Mouse (Mus musculus): ENCODE measurements around the gene Zfp961. TPM values are rescaled to one million over a fixed set of nuclear protein-coding genes. Genes with fewer than 3 reads are reported as not detected.
"Not testable (repeated sequence)": the region's sequence is repeated elsewhere in the genome, so short reads cannot be mapped to it uniquely, and the experiment has no call there.

Zfp961 gene
- total RNA-seq, 2 experiments from 2014 or later: 17.0 to 17.7 TPM

- not testable (repeated sequence) for DNase-seq (ENCODE audit: low spot score in 2 of 2)
Measured at GRCm38 (mm10) chr8:72013506-72014228, 62.8 kb downstream of the Zfp961 start.

- DNase-seq (ENCODE audit: low spot score in 2 of 2): not testable (repeated sequence)
Measured at GRCm38 (mm10) chr8:72017339-72017738, 66.5 kb downstream of the Zfp961 start.

- peak; percentile 12 to 15 for DNase-seq (ENCODE audit: low spot score in 2 of 2)
Measured at GRCm38 (mm10) chr8:72018141-72018540, 67.3 kb downstream of the Zfp961 start.

GRCm38 (mm10) chr8:72019022-72019421 is 68.2 kb downstream of the Zfp961 start:
- not testable (repeated sequence) for DNase-seq (ENCODE audit: low spot score in 2 of 2)

GRCm38 (mm10) chr8:72019816-72020215 is 69.0 kb downstream of the Zfp961 start:
- no peak for DNase-seq (ENCODE audit: low spot score in 2 of 2)

- DNase-seq (ENCODE audit: low spot score in 2 of 2): peak in 1 of 2 experiments; percentile 16
Measured at GRCm38 (mm10) chr8:72024886-72025285, 74.0 kb downstream of the Zfp961 start.

- peak; percentile 26 to 39 for DNase-seq (ENCODE audit: low spot score in 2 of 2)
Measured at GRCm38 (mm10) chr8:72032926-72033325, 82.1 kb downstream of the Zfp961 start.

GRCm38 (mm10) chr8:72040918-72041317 is 90.1 kb downstream of the Zfp961 start, which contains the start of gene Olfr372:
Olfr372 (plus strand) TSS chr8:72041218.
- not testable (repeated sequence) for DNase-seq (ENCODE audit: low spot score in 2 of 2)

GRCm38 (mm10) chr8:72042493-72042892 is 91.7 kb downstream of the Zfp961 start:
- no peak for DNase-seq (ENCODE audit: low spot score in 2 of 2)

Other genes starting within 250 kb of the Zfp961 start
- gene B3gnt3, start 249.2 kb upstream of the Zfp961 start, total RNA-seq (2021): under 1 TPM; 0.23 to 0.48 TPM
- 10 to 100 TPM; 83.1 to 86.4 TPM for gene Fcho1, start 225.3 kb upstream of the Zfp961 start, total RNA-seq (2021)
- 10 to 100 TPM in 1 of 2 experiments, 1 to 10 TPM in 1; 9.3 to 10.4 TPM for gene Zfp709, start 69.0 kb upstream of the Zfp961 start, total RNA-seq (2021)
- gene Zfp882, start 42.4 kb upstream of the Zfp961 start, total RNA-seq (2021): 10 to 100 TPM; 10.9 to 12.8 TPM
- gene Zfp617, start 42.4 kb upstream of the Zfp961 start, total RNA-seq (2021): 10 to 100 TPM; 25.2 to 31.4 TPM
- not detected for gene Cyp4f18, start 58.6 kb downstream of the Zfp961 start, total RNA-seq (2021)
- not detected for gene Olfr372, start 90.2 kb downstream of the Zfp961 start, total RNA-seq (2021)
- not detected for gene Olfr373, start 132.1 kb downstream of the Zfp961 start, total RNA-seq (2021)
- gene Olfr374, start 156.0 kb downstream of the Zfp961 start, total RNA-seq (2021): not detected
- gene Tpm4, start 183.9 kb downstream of the Zfp961 start, total RNA-seq (2021): 10 to 100 TPM; 38.0 to 42.4 TPM
- 10 to 100 TPM; 37.8 to 43.1 TPM for gene Rab8a, start 210.2 kb downstream of the Zfp961 start, total RNA-seq (2021)
- gene Hsh2d, start 238.6 kb downstream of the Zfp961 start, total RNA-seq (2021): not detected

Measured in layer of hippocampus, postnatal 14 days (tissue).